Mouse (Mus musculus) C2C12 (cell line): Measurements from ENCODE around the gene Qprt.

Source experiments
- CEBPB ChIP-seq: IDR thresholded peaks from one replicate; pipeline ENCODE4 v1.6.1; 2011; ENCODE audit warnings: low read depth, mild to moderate bottlenecking, control low read depth, moderate library complexity
- CTCF ChIP-seq: IDR thresholded peaks from one replicate; pipeline ENCODE4 v1.5.1; 2011; ENCODE audit not compliant: control insufficient read depth, insufficient read depth, insufficient read length
- FOSL1 ChIP-seq: IDR thresholded peaks from one replicate; pipeline ENCODE4 v1.8.0; 2011; ENCODE audit warnings: mild to moderate bottlenecking, low read length; ENCODE audit not compliant: poor library complexity, insufficient read depth, severe bottlenecking
- MAX ChIP-seq: IDR thresholded peaks from one replicate; pipeline ENCODE4 v1.6.1; 2011; ENCODE audit warnings: mild to moderate bottlenecking, control low read depth
- USF1 ChIP-seq: IDR thresholded peaks from one replicate; pipeline ENCODE4 v1.6.1; 2011; ENCODE audit warnings: low read depth, mild to moderate bottlenecking, control low read depth, moderate library complexity

DNA sequence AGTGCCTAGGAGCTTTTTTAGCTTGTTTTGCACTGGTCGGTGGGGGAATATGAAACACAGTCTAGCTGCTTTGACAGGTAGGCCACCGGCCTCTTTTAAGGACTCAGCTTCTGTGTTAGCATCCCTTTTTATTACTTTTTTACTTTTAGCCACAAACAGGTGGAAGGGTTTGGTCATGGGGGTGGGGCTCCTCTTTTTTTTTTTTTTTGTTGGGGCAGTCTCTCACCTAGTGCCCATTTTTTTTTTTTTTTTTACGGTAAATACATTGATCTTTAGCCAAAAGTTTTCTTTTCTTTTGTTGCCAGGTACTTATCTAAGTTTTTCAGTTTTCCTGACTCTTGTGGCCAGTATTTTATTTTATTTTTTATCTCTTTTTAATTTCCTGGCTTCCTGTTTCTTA, 33.9 kb downstream of the Qprt start:
- TF ChIP-seq CTCF (no peak), MAX (no peak), USF1 (no peak), CEBPB (no peak), FOSL1 (no peak)
